Mouse (Mus musculus): ENCODE measurements at regions not wholly inside any gene's neighbourhood (a gene's known extent, or its start where the extent isn't known, plus 50 kb on each side); places are given as distances from the start of the nearest gene placed in this dataset.

DNA sequence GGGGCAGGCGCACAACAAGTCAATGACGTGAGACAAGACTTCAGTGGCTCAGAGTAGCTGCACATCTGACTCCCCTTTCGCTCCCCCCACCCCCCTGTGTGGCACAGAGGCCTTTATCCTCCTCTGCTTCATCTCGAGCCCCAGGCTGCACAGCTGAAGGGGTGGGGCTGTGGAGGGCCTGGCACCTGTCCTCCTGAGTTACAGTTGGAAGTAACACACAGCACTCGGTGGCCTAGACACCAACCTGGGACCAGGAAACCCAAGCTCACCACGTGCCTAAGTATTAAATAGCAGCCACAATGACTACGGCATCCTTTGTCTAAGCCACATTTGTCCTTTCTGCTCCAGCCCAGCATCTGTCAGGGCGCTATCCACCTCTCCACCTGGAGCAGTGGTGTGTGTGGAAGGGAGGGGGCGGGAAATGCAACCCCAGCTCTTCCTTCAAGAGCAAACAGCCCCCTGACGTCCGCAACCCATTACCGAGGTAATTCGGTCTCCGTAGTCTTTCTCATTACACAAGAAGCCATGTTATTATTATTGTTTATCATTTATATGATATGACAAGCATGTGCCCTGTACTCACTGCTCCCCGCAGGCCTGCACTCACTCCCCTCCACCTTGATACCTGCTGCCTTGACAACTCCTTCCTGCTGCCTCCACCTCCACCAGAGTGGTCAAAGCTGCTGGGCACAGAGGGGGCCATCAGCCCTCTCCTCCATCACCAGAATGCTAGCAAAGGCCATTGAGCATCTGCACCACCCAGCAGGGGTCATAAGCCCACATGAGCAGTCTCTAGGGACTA lies 73.7 kb upstream of the Igsf21 start:
- no peak for TF ChIP-seq CTCF (IDR thresholded peaks at IDR 0.05; ENCODE audit: low read depth)
- TF ChIP-seq EP300 (optimal IDR thresholded peaks at IDR 0.05): no peak

Data from stomach, postnatal 0 days (tissue).